Mouse (Mus musculus) lung, embryonic 15.5 days (tissue): ENCODE results near the gene Etnk2. TPM values are rescaled to one million over a fixed set of nuclear protein-coding genes. Genes with fewer than 3 reads are reported as not detected.

Experiments used
- ATAC-seq: fragments of 200-750 bp; cut with Nextera tagmentation; 2 replicates; pipeline ENCODE4 v1.8.0; 2017; ENCODE audit warnings: moderate number of reproducible peaks, borderline replicate concordance; ENCODE audit not compliant: low FRiP score, low TSS enrichment; ENCODE audit errors: extremely low read depth
- H3K27ac ChIP-seq: fragments of 300-500 bp; sonication (generic); 2 replicates; pipeline ENCODE4 v1.5.1; 2015; ENCODE audit warnings: moderate library complexity, mild to moderate bottlenecking, inconsistent platforms
- H3K27me3 ChIP-seq: fragments of 300-500 bp; sonication (generic); 2 replicates; pipeline ENCODE4 v1.6.1; 2015; ENCODE audit warnings: inconsistent platforms
- H3K36me3 ChIP-seq: fragments of 300-500 bp; sonication (generic); 2 replicates; pipeline ENCODE4 v1.6.1; 2015; ENCODE audit warnings: inconsistent platforms
- H3K4me1 ChIP-seq: fragments of 300-500 bp; sonication (generic); 2 replicates; pipeline ENCODE4 v1.6.1; 2015; ENCODE audit warnings: inconsistent platforms
- H3K4me2 ChIP-seq: fragments of 300-500 bp; sonication (generic); 2 replicates; pipeline ENCODE4 v1.6.1; 2015; ENCODE audit warnings: inconsistent platforms, mild to moderate bottlenecking, moderate library complexity
- H3K4me3 ChIP-seq: fragments of 300-500 bp; sonication (generic); 2 replicates; pipeline ENCODE4 v1.5.1; 2015; ENCODE audit warnings: mild to moderate bottlenecking, inconsistent platforms
- H3K9ac ChIP-seq: fragments of 300-500 bp; sonication (generic); 2 replicates; pipeline ENCODE4 v1.6.1; 2015; ENCODE audit warnings: inconsistent platforms
- H3K9me3 ChIP-seq: fragments of 300-500 bp; sonication (generic); 2 replicates; pipeline ENCODE4 v1.6.1; 2016; ENCODE audit warnings: inconsistent platforms
- WGBS: fragments of 180-500 bp; shearing (Covaris S2); methylation state at CpG from one replicate; pipeline ENCODE4 v1.1.7; 2015; 5-methylcytosine and 5-hydroxymethylcytosine counted together
- polyA plus RNA-seq: library from polyadenylated mRNA; unstranded; fragments of >200 nt; fragmentation: Nextera tagmentation; extraction: Ambion mirVana; gene quantifications from 2 replicates; pipeline ENCODE4 v1.2.1, GENCODE M21; 2015

Etnk2 gene
- 2.7 and 3.0 TPM in 2 replicates for polyA plus RNA-seq

- ATAC-seq = peak; percentile 76
- Histone ChIP-seq H3K9me3 (no peaks in the 10 kb centered on the region), H3K4me1 (peaks cover 26% of the 10 kb centered on the region), H3K27me3 (peaks cover 42% of the 10 kb centered on the region), H3K36me3 (no peaks in the 10 kb centered on the region), H3K4me3 (peak within 1 kb of the TSS; percentile 53), H3K27ac (no peak within 1 kb of the TSS), H3K4me2 (peak within 1 kb of the TSS; percentile 94), H3K9ac (peak within 1 kb of the TSS; percentile 38)
- WGBS = under 1% methylated on average over 52 of the region's 52 CpGs
Measured at GRCm38 (mm10) chr1:133363276-133364021, at the start of gene Etnk2. Etnk2 (plus strand) TSS chr1:133363572.

GRCm38 (mm10) chr1:133314364-133314763 lies 49.0 kb upstream of the Etnk2 start:
- H3K4me3 ChIP-seq = no peak overlapping the region
- no peak overlapping the region for H3K9ac ChIP-seq
- 29% methylated on average over 8 of the region's 8 CpGs for WGBS
- H3K4me2 ChIP-seq = no peak overlapping the region
- no peak overlapping the region for H3K27ac ChIP-seq
- H3K9me3 ChIP-seq = no peaks in the 10 kb centered on the region
- no peak for ATAC-seq
- no peaks in the 10 kb centered on the region for H3K36me3 ChIP-seq
- peaks cover 16% of the 10 kb centered on the region for H3K4me1 ChIP-seq
- no peaks in the 10 kb centered on the region for H3K27me3 ChIP-seq

DNA sequence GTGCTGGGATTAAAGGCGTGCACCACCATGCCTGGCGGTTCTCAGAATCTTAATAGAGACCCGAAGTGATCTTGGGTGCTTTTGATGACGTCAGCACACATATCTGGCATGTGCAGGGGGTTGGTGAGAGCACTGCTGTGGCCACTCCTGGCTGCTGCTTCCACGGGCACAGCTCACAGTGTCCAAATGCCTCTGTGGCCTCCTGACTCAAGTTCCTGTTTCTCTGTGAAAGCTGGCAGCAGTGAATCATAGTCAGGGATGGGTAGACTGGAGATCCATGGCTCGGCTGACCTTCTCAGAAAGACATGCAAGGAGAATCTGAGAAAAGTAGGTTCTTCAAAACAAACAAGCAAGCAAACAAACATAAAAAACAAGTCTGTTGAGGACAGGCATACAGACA lies 47.6 kb upstream of the Etnk2 start:
- no peaks in the 10 kb centered on the region for H3K9me3 ChIP-seq
- H3K9ac ChIP-seq = no peak overlapping the region
- no peak overlapping the region for H3K4me2 ChIP-seq
- H3K4me3 ChIP-seq = no peak overlapping the region
- H3K4me1 ChIP-seq = peaks cover 10% of the 10 kb centered on the region; the same call in 1 of the 2 replicates
- no peaks in the 10 kb centered on the region for H3K36me3 ChIP-seq
- H3K27me3 ChIP-seq = no peaks in the 10 kb centered on the region
- H3K27ac ChIP-seq = no peak overlapping the region
- ATAC-seq = no peak
- WGBS = 71% methylated on average over 6 of the region's 6 CpGs

DNA sequence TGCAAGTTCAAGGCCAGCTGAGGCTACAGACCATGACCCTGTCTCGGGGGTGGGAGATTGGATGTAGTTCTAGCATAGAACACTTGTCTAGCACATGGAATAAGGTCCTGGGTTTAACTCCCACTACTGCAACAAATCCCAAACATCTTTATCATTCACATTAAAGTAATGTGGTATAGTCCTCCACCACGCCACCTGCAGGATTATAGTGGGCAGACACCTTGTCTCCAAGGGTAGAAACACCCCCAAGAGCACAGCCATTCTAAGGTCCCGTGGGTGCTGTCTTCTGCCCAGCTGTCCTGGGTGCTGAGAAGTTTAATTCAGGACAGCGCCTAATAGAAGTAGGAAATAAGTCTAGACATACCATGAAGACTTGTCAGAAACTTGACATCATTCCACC lies 46.8 kb upstream of the Etnk2 start:
- ATAC-seq = no peak
- Histone ChIP-seq H3K9me3 (no peaks in the 10 kb centered on the region), H3K27ac (no peak overlapping the region), H3K9ac (no peak overlapping the region), H3K4me2 (no peak overlapping the region), H3K36me3 (no peaks in the 10 kb centered on the region), H3K4me1 (peaks cover 15% of the 10 kb centered on the region), H3K27me3 (no peaks in the 10 kb centered on the region), H3K4me3 (no peak overlapping the region)
- 85% methylated on average over 4 of the region's 4 CpGs for WGBS

DNA sequence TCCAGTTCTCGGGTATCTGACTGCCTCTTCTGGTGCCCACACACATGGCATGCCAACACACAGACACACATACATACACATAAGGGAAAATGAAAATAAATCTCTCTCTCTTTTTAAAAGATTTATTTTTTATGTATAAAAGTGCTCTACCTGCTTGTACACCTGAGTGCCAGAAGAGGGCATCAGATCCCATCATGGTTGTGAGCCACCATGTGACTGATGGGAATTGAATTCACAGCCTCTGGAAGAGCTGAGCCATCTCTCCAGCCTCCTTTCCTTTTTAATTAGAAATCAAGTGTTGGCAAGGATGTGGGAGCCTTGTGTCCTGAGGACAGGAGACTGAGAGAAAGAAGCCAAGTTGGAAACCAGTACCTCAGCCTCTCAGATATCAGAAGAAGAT lies 46.2 kb upstream of the Etnk2 start:
- H3K4me3 ChIP-seq = no peak overlapping the region
- no peaks in the 10 kb centered on the region for H3K9me3 ChIP-seq
- no peak overlapping the region for H3K4me2 ChIP-seq
- no peak overlapping the region for H3K9ac ChIP-seq
- no peaks in the 10 kb centered on the region for H3K27me3 ChIP-seq
- no peaks in the 10 kb centered on the region for H3K36me3 ChIP-seq
- peaks cover 11% of the 10 kb centered on the region for H3K4me1 ChIP-seq
- ATAC-seq = no peak
- H3K27ac ChIP-seq = no peak overlapping the region
- 83% methylated on average over 1 of the region's 1 CpGs for WGBS

DNA sequence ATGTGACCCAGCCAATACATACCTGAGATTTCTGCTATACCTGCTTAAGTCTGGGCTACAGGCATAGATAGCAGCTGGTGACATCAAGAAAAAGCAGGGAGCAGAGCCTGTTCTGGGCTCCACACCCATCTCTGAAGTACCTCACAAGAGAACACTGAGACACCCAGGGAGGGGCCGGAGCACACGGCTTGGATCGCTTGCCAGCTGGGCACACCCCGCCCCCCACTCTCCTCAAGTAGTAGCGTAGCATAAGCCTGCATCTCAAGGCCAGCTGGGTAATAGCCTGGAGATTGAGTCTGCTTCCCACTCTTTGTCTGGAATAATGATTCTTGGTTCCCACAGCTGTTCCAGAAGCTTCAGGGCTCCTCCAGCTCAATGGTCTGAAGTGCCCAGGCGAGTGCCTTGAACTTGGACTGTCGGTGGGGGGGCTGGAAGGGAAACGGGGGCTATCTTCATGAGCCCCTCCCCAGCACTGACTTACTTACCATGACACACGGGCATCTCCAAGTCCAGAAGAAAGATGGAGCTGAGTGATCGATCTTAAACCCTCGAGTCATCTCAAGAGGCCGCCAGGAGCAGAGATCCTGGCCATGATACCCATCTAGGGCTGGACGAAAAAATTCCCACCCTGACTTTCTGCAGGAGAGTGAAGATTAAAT lies 42.0 kb upstream of the Etnk2 start, which contains the start of gene Kiss1:
Gene Kiss1, plus strand, starts transcription at position 609 of the 659 bp plus-strand sequence.
- 0 out of 2 replicates have a peak, but pooled peaks have one; percentile 43 for ATAC-seq
- no peak within 1 kb of the TSS for H3K9ac ChIP-seq
- no peaks in the 10 kb centered on the region for H3K36me3 ChIP-seq
- no peaks in the 10 kb centered on the region for H3K9me3 ChIP-seq
- no peak within 1 kb of the TSS; the same call in 1 of the 2 replicates for H3K27ac ChIP-seq
- H3K4me3 ChIP-seq = no peak within 1 kb of the TSS
- peaks cover 23% of the 10 kb centered on the region for H3K4me1 ChIP-seq
- WGBS = 66% methylated on average over 13 of the region's 13 CpGs
- no peak within 1 kb of the TSS for H3K4me2 ChIP-seq
- H3K27me3 ChIP-seq = no peaks in the 10 kb centered on the region

GRCm38 (mm10) chr1:133323333-133323732 lies 40.0 kb upstream of the Etnk2 start:
- Histone ChIP-seq H3K9me3 (no peaks in the 10 kb centered on the region), H3K4me1 (peaks cover 28% of the 10 kb centered on the region), H3K27me3 (no peaks in the 10 kb centered on the region), H3K36me3 (no peaks in the 10 kb centered on the region), H3K4me3 (no peak overlapping the region), H3K27ac (peak overlapping the region; percentile 21; the same call in 1 of the 2 replicates), H3K9ac (no peak overlapping the region), H3K4me2 (no peak overlapping the region)
- peak; percentile 17; the same call in 1 of the 2 replicates for ATAC-seq
- WGBS = 23% methylated on average over 5 of the region's 5 CpGs

DNA sequence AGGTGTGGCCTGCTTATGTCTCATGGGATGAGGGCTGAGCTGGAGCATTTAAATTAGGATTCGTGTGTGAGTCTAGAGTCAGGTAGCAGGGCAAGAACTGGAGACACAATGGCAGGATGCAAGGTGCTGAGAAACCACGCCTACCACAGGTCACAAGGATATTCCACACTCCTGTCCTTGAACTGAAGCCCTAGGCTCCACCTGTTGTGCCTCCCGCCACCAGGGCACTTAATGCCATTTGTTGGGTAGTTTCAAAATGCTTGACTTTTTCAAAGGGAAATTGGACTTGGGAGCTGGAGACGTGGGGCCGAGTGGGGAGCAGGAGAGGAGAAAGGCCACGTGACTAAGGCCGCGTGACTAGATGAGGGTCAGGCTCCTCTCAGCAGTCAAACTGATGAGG lies 37.4 kb upstream of the Etnk2 start:
- ATAC-seq = no peak
- Histone ChIP-seq H3K27me3 (peaks cover 4% of the 10 kb centered on the region; the same call in 1 of the 2 replicates), H3K9me3 (no peaks in the 10 kb centered on the region), H3K4me3 (no peak overlapping the region), H3K27ac (no peak overlapping the region), H3K9ac (no peak overlapping the region), H3K4me1 (peaks cover 47% of the 10 kb centered on the region), H3K4me2 (no peak overlapping the region), H3K36me3 (no peaks in the 10 kb centered on the region)
- 75% methylated on average over 8 of the region's 8 CpGs for WGBS

- Histone ChIP-seq H3K4me2 (no peak overlapping the region), H3K27ac (no peak overlapping the region), H3K36me3 (no peaks in the 10 kb centered on the region), H3K27me3 (peaks cover 7% of the 10 kb centered on the region; the same call in 1 of the 2 replicates), H3K9me3 (no peaks in the 10 kb centered on the region), H3K9ac (no peak overlapping the region), H3K4me3 (no peak overlapping the region), H3K4me1 (peaks cover 40% of the 10 kb centered on the region)
- 54% methylated on average over 5 of the region's 5 CpGs for WGBS
- no peak for ATAC-seq
Measured at GRCm38 (mm10) chr1:133327094-133327493, 36.3 kb upstream of the Etnk2 start.

- Histone ChIP-seq H3K4me3 (no peak overlapping the region), H3K27ac (peak overlapping the region; percentile 71), H3K4me2 (0 out of 2 replicates have a peak overlapping the region, but pooled peaks have one; percentile 73), H3K9ac (no peak overlapping the region), H3K9me3 (no peaks in the 10 kb centered on the region), H3K27me3 (peaks cover 7% of the 10 kb centered on the region; the same call in 1 of the 2 replicates), H3K36me3 (no peaks in the 10 kb centered on the region), H3K4me1 (peaks cover 35% of the 10 kb centered on the region)
- 54% methylated on average over 6 of the region's 6 CpGs for WGBS
- ATAC-seq = no peak
Measured at GRCm38 (mm10) chr1:133328299-133328795, 35.0 kb upstream of the Etnk2 start.

DNA sequence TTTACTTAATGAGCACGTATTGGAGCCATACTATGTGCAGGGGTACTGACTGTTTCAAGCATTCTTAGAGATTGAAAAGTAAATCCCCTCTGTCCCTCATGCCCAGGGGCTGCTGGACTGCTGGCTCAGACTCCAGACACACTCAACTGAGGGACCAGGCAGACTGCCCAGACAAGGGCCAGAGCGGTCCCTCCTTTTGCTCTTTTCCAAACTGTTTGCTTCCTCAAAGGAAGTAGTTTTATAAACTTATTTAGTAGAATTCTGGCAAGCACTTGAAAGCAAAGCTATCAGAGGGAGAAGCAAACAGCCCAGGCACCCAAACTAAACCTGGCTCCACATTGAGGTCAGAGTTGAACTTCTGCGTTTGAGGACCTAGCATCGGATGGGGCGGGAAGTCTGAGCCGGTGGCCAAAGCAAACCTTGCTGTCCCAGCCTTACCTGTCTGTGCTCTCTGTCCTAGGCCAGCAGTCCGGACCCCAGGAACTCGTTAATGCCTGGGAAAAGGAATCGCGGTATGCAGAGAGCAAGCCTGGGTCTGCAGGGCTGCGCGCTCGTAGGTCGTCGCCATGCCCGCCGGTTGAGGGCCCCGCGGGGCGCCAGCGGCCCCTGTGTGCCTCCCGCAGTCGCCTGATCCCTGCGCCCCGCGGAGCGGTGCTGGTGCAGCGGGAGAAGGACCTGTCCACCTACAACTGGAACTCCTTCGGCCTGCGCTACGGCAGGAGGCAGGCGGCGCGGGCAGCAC lies 34.3 kb upstream of the Etnk2 start:
- Histone ChIP-seq H3K36me3 (no peaks in the 10 kb centered on the region), H3K4me3 (peak overlapping the region; percentile 22), H3K4me1 (peaks cover 30% of the 10 kb centered on the region), H3K27ac (peak overlapping the region; percentile 71), H3K27me3 (peaks cover 7% of the 10 kb centered on the region; the same call in 1 of the 2 replicates), H3K4me2 (peak overlapping the region; percentile 73), H3K9ac (no peak overlapping the region; the same call in 1 of the 2 replicates), H3K9me3 (no peaks in the 10 kb centered on the region)
- WGBS = 4% methylated on average over 34 of the region's 34 CpGs
- ATAC-seq = peak; percentile 81; the same call in 1 of the 2 replicates
